Mouse (Mus musculus): ENCODE results near the gene Zcchc24.

The Zcchc24 gene

DNA sequence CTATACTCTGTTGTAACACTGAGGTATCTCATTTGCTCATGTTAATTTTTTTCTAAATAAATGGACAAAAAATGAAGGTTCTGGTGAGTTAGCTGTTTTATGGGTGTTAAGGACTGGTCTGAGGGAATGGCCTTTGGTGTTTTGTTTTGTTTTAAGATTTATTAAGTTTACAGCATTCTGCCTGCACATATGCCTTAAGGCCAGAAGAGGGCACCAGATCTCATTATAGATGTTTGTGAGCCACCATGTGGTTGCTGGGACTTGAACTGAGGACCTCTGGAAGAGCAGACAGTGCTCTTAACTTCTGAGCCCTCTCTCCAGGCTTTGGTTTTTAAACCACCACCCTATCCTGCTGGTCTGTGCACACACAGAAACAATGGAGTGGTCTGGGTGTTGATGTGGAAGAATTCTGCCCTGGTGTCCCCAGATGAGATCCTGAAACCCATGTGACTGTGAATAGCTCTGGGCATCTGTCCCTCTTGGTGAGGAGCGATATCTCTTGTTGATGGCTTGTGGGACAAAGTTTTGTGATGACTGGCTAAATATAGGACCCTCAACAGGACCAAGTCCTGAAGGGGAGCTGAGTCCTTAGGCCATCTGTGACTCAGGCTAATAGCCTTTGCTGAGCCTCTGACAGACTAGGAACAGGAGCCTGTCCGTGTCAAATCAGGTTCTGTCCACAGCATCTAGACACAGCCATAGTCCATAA lies 102.0 kb downstream of the Zcchc24 start:
- DNase-seq (ENCODE audit: low spot score): no peak

DNA sequence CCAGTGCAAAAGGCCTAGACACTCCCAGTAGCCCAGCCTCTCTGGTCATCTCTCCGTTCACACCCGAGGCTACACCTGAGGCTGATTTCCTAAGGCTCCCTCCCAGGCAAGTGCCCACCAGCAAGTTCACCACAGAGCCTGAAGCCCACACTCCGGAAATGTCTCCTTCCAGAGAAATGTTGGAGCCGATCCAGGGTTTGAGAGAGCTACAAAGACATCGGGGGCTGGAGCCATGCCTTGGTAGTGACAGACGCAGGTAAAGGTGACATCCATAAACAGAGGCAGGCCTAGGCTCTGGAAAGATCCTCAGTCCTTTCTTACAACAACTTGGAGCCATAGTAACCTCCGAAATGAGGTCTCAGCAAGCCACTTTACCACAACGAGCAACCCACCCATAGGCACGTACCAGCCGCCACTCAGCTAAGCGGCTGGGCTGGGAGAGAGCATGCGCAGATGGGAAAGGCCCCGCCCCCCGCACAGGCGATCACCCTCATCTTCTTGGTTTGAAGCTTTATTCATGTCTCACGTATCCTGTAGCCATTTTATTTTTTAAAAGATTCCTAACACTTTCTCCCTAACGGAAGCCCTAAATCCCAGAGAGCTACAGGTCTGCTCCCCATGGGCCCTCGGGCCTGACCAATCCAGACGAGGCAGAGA lies 103.4 kb downstream of the Zcchc24 start:
- DNase-seq (ENCODE audit: low spot score): no peak

GRCm38 (mm10) chr14:25664310-25664695 lies 104.5 kb downstream of the Zcchc24 start:
- no peak for DNase-seq (ENCODE audit: low spot score)

DNA sequence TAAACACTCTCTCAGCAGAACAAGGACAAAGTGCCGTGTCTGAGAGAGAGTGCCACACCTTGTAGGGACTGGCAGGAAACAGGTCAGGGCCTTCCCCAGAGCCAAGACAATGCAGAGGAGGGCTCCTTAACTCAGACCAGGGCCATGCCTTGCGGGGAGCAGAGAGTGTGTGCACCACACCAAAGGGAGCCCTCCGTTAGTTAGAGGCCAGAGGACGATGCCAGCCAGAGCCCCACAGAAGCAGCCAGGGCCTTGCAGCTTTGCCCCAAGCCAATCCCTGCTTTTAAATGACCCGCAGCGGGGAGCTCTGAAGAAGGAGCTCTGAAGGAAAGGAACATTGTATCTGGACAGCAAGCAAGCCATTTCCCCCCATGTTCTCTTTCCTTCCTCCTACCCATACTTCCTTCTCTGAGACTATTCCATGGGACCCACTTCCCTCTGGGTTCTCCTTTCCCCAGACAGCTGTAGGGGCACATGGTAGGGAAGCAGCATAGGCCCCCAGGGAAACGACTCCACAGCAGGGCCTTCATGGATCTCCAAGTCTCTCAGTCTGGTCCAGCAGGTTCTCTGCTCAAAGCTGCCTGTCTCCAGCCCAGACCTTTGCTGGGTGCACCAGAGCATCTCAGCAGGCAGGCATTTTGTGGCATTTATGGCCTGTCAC lies 105.1 kb downstream of the Zcchc24 start:
- no peak for DNase-seq (ENCODE audit: low spot score)

All from c-Kit-positive CD71-positive TER-119-positive erythroid progenitor cells, embryonic 14.5 days (primary cell).